Mouse (Mus musculus) lung, embryonic 14.5 days (tissue): ENCODE measurements around the gene Klhl21. TPM values are rescaled to one million over a fixed set of nuclear protein-coding genes. Genes with fewer than 3 reads are reported as not detected.

Experiments used
- ATAC-seq: fragments of 200-750 bp; cut with Nextera tagmentation; 2 replicates; pipeline ENCODE4 v1.8.0; 2017; ENCODE audit warnings: mild to moderate bottlenecking, moderate TSS enrichment, moderate library complexity; ENCODE audit not compliant: insufficient read depth
- DNase-seq: peaks from one replicate; pipeline ENCODE4 v3.0.0-alpha.2; 2015
- H3K27ac ChIP-seq: fragments of 300-500 bp; sonication (generic); 2 replicates; pipeline ENCODE4 v1.5.1; 2014; ENCODE audit warnings: low read depth, mild to moderate bottlenecking, moderate library complexity
- H3K27me3 ChIP-seq: fragments of 300-500 bp; sonication (generic); 2 replicates; pipeline ENCODE4 v1.6.1; 2014; ENCODE audit warnings: low read length, control low read depth; ENCODE audit not compliant: insufficient read depth
- H3K36me3 ChIP-seq: fragments of 300-500 bp; sonication (generic); 2 replicates; pipeline ENCODE4 v1.6.1; 2014; ENCODE audit warnings: control low read depth; ENCODE audit not compliant: insufficient read depth
- H3K4me1 ChIP-seq: fragments of 300-500 bp; sonication (generic); 2 replicates; pipeline ENCODE4 v1.6.1; 2014; ENCODE audit warnings: antibody characterized with exemption, control low read depth; ENCODE audit not compliant: insufficient read depth
- H3K4me2 ChIP-seq: fragments of 300-500 bp; sonication (generic); 2 replicates; pipeline ENCODE4 v1.6.1; 2014; ENCODE audit warnings: mild to moderate bottlenecking
- H3K4me3 ChIP-seq: fragments of 300-500 bp; sonication (generic); 2 replicates; pipeline ENCODE4 v1.5.1; 2014; ENCODE audit warnings: low read depth, low read length
- H3K9ac ChIP-seq: fragments of 300-500 bp; sonication (generic); 2 replicates; pipeline ENCODE4 v1.6.1; 2014
- H3K9me3 ChIP-seq: fragments of 300-500 bp; sonication (generic); 2 replicates; pipeline ENCODE4 v1.6.1; 2016; ENCODE audit warnings: low read depth, low read length, control low read depth
- CTCF ChIP-seq: IDR thresholded peaks from 2 replicates; pipeline ENCODE4 v1.5.1; 2016; ENCODE audit warnings: antibody characterized with exemption, low read depth
- WGBS: fragments of 180-500 bp; shearing (Covaris S2); extraction: QIAGEN DNeasy Blood & Tissue Kit; methylation state at CpG from one replicate; pipeline ENCODE4 v1.1.7; 2014; 5-methylcytosine and 5-hydroxymethylcytosine counted together
- polyA plus RNA-seq: library from polyadenylated mRNA; unstranded; fragments of >200 nt; fragmentation: Nextera tagmentation; extraction: Ambion mirVana; gene quantifications from 2 replicates; pipeline ENCODE4 v1.2.1, GENCODE M21; 2014

The Klhl21 gene
- polyA plus RNA-seq, 1 experiment from 2014 or later = 10.6 TPM

- Histone ChIP-seq H3K9me3 (no peaks in the 10 kb centered on the region), H3K27ac (peak overlapping the region; percentile 88), H3K4me3 (peak overlapping the region; percentile 99), H3K9ac (peak overlapping the region; percentile 88), H3K27me3 (no peaks in the 10 kb centered on the region), H3K36me3 (peaks cover 30% of the 10 kb centered on the region), H3K4me2 (peak overlapping the region; percentile 91), H3K4me1 (0 out of 2 replicates have a peak, but pooled peaks cover 4% of the 10 kb centered on the region)
- ATAC-seq = peak; percentile 1
- under 1% methylated on average over 79 of the region's 111 CpGs for WGBS
- no peak for TF ChIP-seq CTCF
- peak; percentile 24 for DNase-seq
These were observed 13.0 kb upstream of the Klhl21 start for GRCm38 (mm10) chr4:151995371-151996172.

GRCm38 (mm10) chr4:151996173-151996950 lies 12.2 kb upstream of the Klhl21 start, which contains the start of gene Phf13:
Gene Phf13 (minus strand): TSS chr4:151996258.
- under 1% methylated on average over 92 of the region's 94 CpGs for WGBS
- no peak for TF ChIP-seq CTCF

GRCm38 (mm10) chr4:151996951-151997222 lies 11.7 kb upstream of the Klhl21 start:
- H3K4me1 ChIP-seq = 0 out of 2 replicates have a peak, but pooled peaks cover 4% of the 10 kb centered on the region
- 2% methylated on average over 13 of the region's 13 CpGs for WGBS
- H3K36me3 ChIP-seq = peaks cover 17% of the 10 kb centered on the region
- no peaks in the 10 kb centered on the region for H3K9me3 ChIP-seq
- peak overlapping the region; percentile 74 for H3K9ac ChIP-seq
- DNase-seq = no peak
- peak overlapping the region; percentile 74 for H3K4me2 ChIP-seq
- peak overlapping the region; percentile 99 for H3K4me3 ChIP-seq
- TF ChIP-seq CTCF = no peak
- no peaks in the 10 kb centered on the region for H3K27me3 ChIP-seq
- ATAC-seq = no peak; the same call in 1 of the 2 replicates
- H3K27ac ChIP-seq = peak overlapping the region; percentile 78

More at GRCm38 (mm10) chr4:151996173-151996950, 12.2 kb upstream of the Klhl21 start, which contains the start of gene Phf13:
- Histone ChIP-seq H3K36me3 (peaks cover 22% of the 10 kb centered on the region), H3K4me1 (0 out of 2 replicates have a peak, but pooled peaks cover 4% of the 10 kb centered on the region), H3K9me3 (no peaks in the 10 kb centered on the region), H3K4me2 (peak within 1 kb of the TSS; percentile 91), H3K9ac (peak within 1 kb of the TSS; percentile 88), H3K27me3 (no peaks in the 10 kb centered on the region), H3K27ac (peak within 1 kb of the TSS; percentile 88), H3K4me3 (peak within 1 kb of the TSS; percentile 99)
- ATAC-seq = peak; percentile 97
- DNase-seq = peak; percentile 100

- Histone ChIP-seq H3K4me2 (peak overlapping the region; percentile 74), H3K36me3 (peaks cover 9% of the 10 kb centered on the region; the same call in 1 of the 2 replicates), H3K9me3 (no peaks in the 10 kb centered on the region), H3K4me1 (0 out of 2 replicates have a peak, but pooled peaks cover 4% of the 10 kb centered on the region), H3K27ac (no peak overlapping the region), H3K4me3 (peak overlapping the region; percentile 99; the same call in 1 of the 2 replicates), H3K9ac (no peak overlapping the region), H3K27me3 (no peaks in the 10 kb centered on the region)
- 64% methylated on average over 3 of the region's 3 CpGs for WGBS
- no peak for DNase-seq
- TF ChIP-seq CTCF = no peak
- ATAC-seq = no peak
These were observed 10.9 kb upstream of the Klhl21 start for GRCm38 (mm10) chr4:151997701-151998100.

GRCm38 (mm10) chr4:151999481-151999880 lies 9.1 kb upstream of the Klhl21 start:
- H3K4me1 ChIP-seq = no peaks in the 10 kb centered on the region
- 56% methylated on average over 3 of the region's 3 CpGs for WGBS
- no peak overlapping the region for H3K27ac ChIP-seq
- H3K9me3 ChIP-seq = no peaks in the 10 kb centered on the region
- no peak for TF ChIP-seq CTCF
- DNase-seq (no peak), ATAC-seq (no peak)
- no peaks in the 10 kb centered on the region for H3K36me3 ChIP-seq
- H3K27me3 ChIP-seq = no peaks in the 10 kb centered on the region
- no peak overlapping the region for H3K9ac ChIP-seq
- H3K4me2 ChIP-seq = no peak overlapping the region
- H3K4me3 ChIP-seq = no peak overlapping the region

GRCm38 (mm10) chr4:152000906-152001305 lies 7.7 kb upstream of the Klhl21 start:
- WGBS = 17% methylated on average over 4 of the region's 4 CpGs
- peak; percentile 69 for DNase-seq
- no peak for TF ChIP-seq CTCF
- no peak for ATAC-seq
- Histone ChIP-seq H3K4me2 (no peak overlapping the region), H3K36me3 (no peaks in the 10 kb centered on the region), H3K9me3 (no peaks in the 10 kb centered on the region), H3K27ac (no peak overlapping the region), H3K9ac (no peak overlapping the region), H3K27me3 (no peaks in the 10 kb centered on the region), H3K4me1 (no peaks in the 10 kb centered on the region), H3K4me3 (no peak overlapping the region)

- Histone ChIP-seq H3K9ac (no peak overlapping the region), H3K4me2 (no peak overlapping the region), H3K4me3 (no peak overlapping the region), H3K27ac (no peak overlapping the region), H3K27me3 (no peaks in the 10 kb centered on the region), H3K9me3 (no peaks in the 10 kb centered on the region), H3K36me3 (no peaks in the 10 kb centered on the region), H3K4me1 (no peaks in the 10 kb centered on the region)
- WGBS = 61% methylated on average over 4 of the region's 4 CpGs
- peak; percentile 13; the same call in 1 of the 2 replicates for TF ChIP-seq CTCF
- no peak for DNase-seq
- no peak for ATAC-seq
These were observed 7.3 kb upstream of the Klhl21 start for GRCm38 (mm10) chr4:152001335-152001734.
